Mouse (Mus musculus) heart, embryonic 15.5 days (tissue): ENCODE data around the gene Vrk2. TPM values are rescaled to one million over a fixed set of nuclear protein-coding genes. Genes with fewer than 3 reads are reported as not detected.
A peak's percentile ranks its signal among the peaks of the same experiment; 100 is the strongest.

Experiments used
- ATAC-seq: fragments of 200-750 bp; cut with Nextera tagmentation; replicated peaks from 2 replicates; pipeline ENCODE4 v1.8.0; 2017; ENCODE audit warnings: low read depth, moderate TSS enrichment; ENCODE audit not compliant: insufficient number of reproducible peaks, insufficient read depth, low FRiP score
- H3K27ac ChIP-seq: fragments of 300-500 bp; sonication (generic); 2 replicates; pipeline ENCODE4 v1.5.1; 2015; ENCODE audit warnings: mild to moderate bottlenecking, inconsistent platforms
- H3K27me3 ChIP-seq: fragments of 300-500 bp; sonication (generic); 2 replicates; pipeline ENCODE4 v1.6.1; 2015; ENCODE audit warnings: inconsistent platforms
- H3K36me3 ChIP-seq: fragments of 300-500 bp; sonication (generic); 2 replicates; pipeline ENCODE4 v1.6.1; 2015; ENCODE audit warnings: mild to moderate bottlenecking, inconsistent platforms
- H3K4me1 ChIP-seq: fragments of 300-500 bp; sonication (generic); replicated peaks from 2 replicates; pipeline ENCODE4 v1.6.1; 2015; ENCODE audit warnings: inconsistent platforms
- H3K4me2 ChIP-seq: fragments of 300-500 bp; sonication (generic); 2 replicates; pipeline ENCODE4 v1.6.1; 2015; ENCODE audit warnings: inconsistent platforms, mild to moderate bottlenecking, moderate library complexity
- H3K4me3 ChIP-seq: fragments of 300-500 bp; sonication (generic); 2 replicates; pipeline ENCODE4 v1.5.1; 2015; ENCODE audit warnings: mild to moderate bottlenecking, inconsistent platforms
- H3K9ac ChIP-seq: fragments of 300-500 bp; sonication (generic); 2 replicates; pipeline ENCODE4 v1.6.1; 2015; ENCODE audit warnings: mild to moderate bottlenecking, inconsistent platforms
- H3K9me3 ChIP-seq: fragments of 300-500 bp; sonication (generic); replicated peaks from 2 replicates; pipeline ENCODE4 v1.6.1; 2016; ENCODE audit warnings: inconsistent platforms
- WGBS: fragments of 180-500 bp; shearing (Covaris S2); methylation state at CpG from one replicate; pipeline ENCODE4 v1.1.7; 2015; ENCODE audit warnings: mixed read lengths; 5-methylcytosine and 5-hydroxymethylcytosine counted together
- polyA plus RNA-seq: library from polyadenylated mRNA; unstranded; fragments of >200 nt; fragmentation: Nextera tagmentation; extraction: Ambion mirVana; gene quantifications from 2 replicates; pipeline ENCODE4 v1.2.1, GENCODE M21; 2015

Gene Vrk2
- polyA plus RNA-seq: 14.7 and 15.5 TPM in 2 replicates

DNA sequence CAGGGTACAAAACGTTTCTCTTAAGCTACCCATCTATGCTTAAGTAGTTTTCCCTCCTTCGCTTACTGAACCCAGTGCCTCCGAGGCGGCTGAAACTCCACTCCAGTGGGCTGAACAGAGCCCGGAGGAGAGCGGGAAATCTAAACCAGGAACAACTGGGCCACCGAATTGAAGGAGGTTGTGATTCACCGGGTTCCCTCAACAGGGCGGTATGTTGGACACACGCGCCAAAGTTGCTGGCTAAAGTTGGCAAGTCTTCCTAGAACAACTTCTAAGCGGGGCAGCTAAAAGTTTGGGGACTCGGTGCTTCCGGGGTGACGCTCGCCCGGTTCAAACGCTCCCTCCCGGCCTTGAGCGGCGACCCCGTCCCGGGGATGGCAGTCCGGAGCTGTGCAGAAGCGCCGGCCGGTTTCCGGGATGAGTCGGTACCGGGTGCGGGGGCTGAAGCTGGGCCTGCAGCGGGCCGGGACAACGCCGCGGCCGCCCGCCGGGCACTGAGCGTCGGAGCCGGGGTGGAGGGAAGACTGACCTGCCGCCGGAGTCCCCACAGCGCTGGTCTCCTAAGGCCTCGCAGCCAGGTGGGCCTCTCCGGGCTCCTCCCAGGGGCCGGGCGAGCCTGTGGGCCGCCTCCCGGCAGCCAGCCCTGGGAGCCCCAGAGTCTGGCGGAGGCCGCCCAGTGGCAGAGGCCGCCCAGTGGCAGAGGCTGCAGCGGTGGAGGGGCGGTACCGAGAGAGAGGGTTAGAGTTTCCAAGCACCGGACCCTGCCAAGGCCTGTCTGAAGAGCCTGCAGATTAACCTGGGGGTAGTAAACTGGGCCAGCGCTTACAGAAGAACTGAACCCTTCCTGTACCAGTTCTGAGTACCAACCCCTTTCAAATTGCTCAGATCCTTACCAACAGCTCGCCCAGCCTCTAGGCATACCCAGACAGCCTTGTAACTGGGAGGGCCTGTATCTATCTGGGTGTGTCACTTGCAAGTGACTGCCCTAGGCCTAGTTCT, at the start of gene Vrk2, which contains the start of gene Gm6899:
Gene Vrk2, minus strand, starts transcription at position 939 of the 999 bp plus-strand sequence.
Gene Gm6899, plus strand, starts transcription at position 181 of the 999 bp plus-strand sequence.
- H3K9me3 ChIP-seq: no peaks in the 10 kb centered on the region
- H3K4me1 ChIP-seq: peaks cover 10% of the 10 kb centered on the region
- peak within 1 kb of the TSS; percentile 90 for H3K27ac ChIP-seq
- no peaks in the 10 kb centered on the region for H3K36me3 ChIP-seq
- under 1% methylated on average over 52 of the region's 60 CpGs for WGBS
- peak within 1 kb of the TSS; percentile 82 for H3K9ac ChIP-seq
- peak within 1 kb of the TSS; percentile 96 for H3K4me3 ChIP-seq
- H3K4me2 ChIP-seq: peak within 1 kb of the TSS; percentile 75
- peak; percentile 99 for ATAC-seq
- H3K27me3 ChIP-seq: no peaks in the 10 kb centered on the region

GRCm38 (mm10) chr11:26642141-26642540, 48.3 kb upstream of the Vrk2 start:
- WGBS: 71% methylated on average over 1 of the region's 1 CpGs
- Histone ChIP-seq H3K9ac (no peak overlapping the region), H3K36me3 (no peaks in the 10 kb centered on the region), H3K27me3 (no peaks in the 10 kb centered on the region), H3K27ac (no peak overlapping the region), H3K9me3 (no peaks in the 10 kb centered on the region), H3K4me2 (no peak overlapping the region), H3K4me3 (no peak overlapping the region), H3K4me1 (no peaks in the 10 kb centered on the region)
- ATAC-seq: no peak

GRCm38 (mm10) chr11:26640314-26640785, 46.6 kb upstream of the Vrk2 start:
- no peak overlapping the region for H3K4me2 ChIP-seq
- WGBS: 58% methylated on average over 8 of the region's 8 CpGs
- no peak for ATAC-seq
- H3K27ac ChIP-seq: no peak overlapping the region
- no peak overlapping the region for H3K4me3 ChIP-seq
- H3K9ac ChIP-seq: no peak overlapping the region
- H3K36me3 ChIP-seq: no peaks in the 10 kb centered on the region
- no peaks in the 10 kb centered on the region for H3K9me3 ChIP-seq
- no peaks in the 10 kb centered on the region for H3K27me3 ChIP-seq
- H3K4me1 ChIP-seq: no peaks in the 10 kb centered on the region

DNA sequence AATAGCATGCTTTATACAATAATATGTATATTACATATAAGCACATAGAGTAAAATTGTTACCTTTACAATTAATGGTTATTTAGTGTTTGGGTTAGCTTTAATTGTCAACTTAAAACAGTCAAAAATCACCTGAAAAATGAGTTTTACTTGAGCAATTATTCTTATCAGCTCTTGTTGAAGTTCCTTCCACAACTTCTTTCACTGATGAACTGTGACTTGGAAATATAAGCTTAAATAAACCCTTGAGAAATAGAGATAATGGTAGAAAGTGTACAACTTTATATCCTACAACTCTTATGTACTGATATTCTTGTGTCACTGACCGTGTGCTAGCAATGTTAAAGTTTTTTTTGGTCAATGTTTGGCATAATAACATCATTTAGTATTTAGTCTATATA, 42.4 kb upstream of the Vrk2 start:
- H3K4me1 ChIP-seq: no peaks in the 10 kb centered on the region

DNA sequence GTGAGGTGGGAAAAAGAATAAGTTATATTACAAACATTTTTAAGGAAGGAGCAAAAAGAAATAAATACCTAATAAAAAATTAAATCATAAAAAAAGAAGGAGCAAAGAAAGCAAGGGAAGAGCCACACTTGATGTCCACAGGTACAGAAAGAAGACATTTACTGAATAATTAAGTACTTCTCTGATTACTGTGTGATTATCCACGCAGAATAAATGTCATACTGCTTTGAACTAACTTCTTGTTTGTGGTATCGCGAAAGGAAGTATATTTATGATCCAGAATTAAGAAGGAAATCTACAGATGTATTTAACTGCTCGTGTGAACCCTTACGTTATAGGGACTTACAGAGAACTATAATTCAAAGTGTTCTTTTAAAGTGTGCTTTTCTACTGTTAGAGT, 28.9 kb upstream of the Vrk2 start:
- no peak overlapping the region for H3K9ac ChIP-seq
- no peaks in the 10 kb centered on the region for H3K36me3 ChIP-seq
- no peak overlapping the region for H3K4me2 ChIP-seq
- H3K4me3 ChIP-seq: no peak overlapping the region
- no peaks in the 10 kb centered on the region for H3K9me3 ChIP-seq
- no peak for ATAC-seq
- no peaks in the 10 kb centered on the region for H3K4me1 ChIP-seq
- WGBS: 80% methylated on average over 5 of the region's 5 CpGs
- no peak overlapping the region for H3K27ac ChIP-seq
- no peaks in the 10 kb centered on the region for H3K27me3 ChIP-seq

More for the DNA sequence above, 42.4 kb upstream of the Vrk2 start:
- no peak overlapping the region for H3K4me2 ChIP-seq
- H3K36me3 ChIP-seq: no peaks in the 10 kb centered on the region
- ATAC-seq: no peak
- H3K4me3 ChIP-seq: no peak overlapping the region
- H3K27me3 ChIP-seq: no peaks in the 10 kb centered on the region
- no peak overlapping the region for H3K27ac ChIP-seq
- H3K9me3 ChIP-seq: no peaks in the 10 kb centered on the region
- WGBS: 70% methylated on average over 1 of the region's 1 CpGs
- H3K9ac ChIP-seq: no peak overlapping the region

DNA sequence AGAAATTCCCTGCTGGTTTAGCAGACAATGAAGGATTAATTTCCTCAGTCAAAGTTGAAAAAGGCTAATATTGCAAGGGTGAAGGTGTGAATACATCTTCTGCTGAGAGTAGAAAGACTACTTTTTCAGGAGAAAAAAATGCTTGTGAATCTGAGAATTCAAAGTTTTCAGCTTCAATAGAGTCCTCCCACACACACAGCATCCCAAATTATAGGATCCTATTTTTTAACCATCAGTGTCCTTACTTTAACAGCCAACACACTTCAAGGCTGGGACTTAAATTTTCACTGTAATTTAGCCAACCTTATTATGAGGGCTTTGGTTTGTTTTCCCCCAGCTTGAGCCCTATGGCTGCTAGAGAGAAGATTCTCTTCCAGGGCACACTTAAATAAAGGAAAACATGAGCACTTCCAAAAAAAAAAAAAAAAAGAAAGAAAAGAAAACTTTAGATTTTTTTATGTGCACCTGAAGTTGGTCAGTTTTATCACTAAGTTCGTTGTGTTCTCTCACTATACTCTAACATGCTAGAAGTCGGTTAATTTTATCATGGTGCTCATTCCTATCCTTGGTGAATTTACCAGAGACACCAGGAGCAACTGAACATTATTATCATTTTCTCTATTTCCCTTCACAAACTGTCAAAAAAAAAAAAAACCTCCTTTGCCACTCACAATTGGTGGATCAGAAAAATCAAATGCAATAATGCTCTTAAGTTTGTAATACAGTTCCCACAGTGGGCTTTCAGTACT, 24.9 kb upstream of the Vrk2 start:
- H3K36me3 ChIP-seq: no peaks in the 10 kb centered on the region
- no peak for ATAC-seq
- H3K4me2 ChIP-seq: no peak overlapping the region
- no peak overlapping the region for H3K27ac ChIP-seq
- no peak overlapping the region for H3K9ac ChIP-seq
- no peaks in the 10 kb centered on the region for H3K27me3 ChIP-seq
- 76% methylated on average over 2 of the region's 2 CpGs for WGBS
- no peak overlapping the region for H3K4me3 ChIP-seq
- no peaks in the 10 kb centered on the region for H3K4me1 ChIP-seq
- no peaks in the 10 kb centered on the region for H3K9me3 ChIP-seq

DNA sequence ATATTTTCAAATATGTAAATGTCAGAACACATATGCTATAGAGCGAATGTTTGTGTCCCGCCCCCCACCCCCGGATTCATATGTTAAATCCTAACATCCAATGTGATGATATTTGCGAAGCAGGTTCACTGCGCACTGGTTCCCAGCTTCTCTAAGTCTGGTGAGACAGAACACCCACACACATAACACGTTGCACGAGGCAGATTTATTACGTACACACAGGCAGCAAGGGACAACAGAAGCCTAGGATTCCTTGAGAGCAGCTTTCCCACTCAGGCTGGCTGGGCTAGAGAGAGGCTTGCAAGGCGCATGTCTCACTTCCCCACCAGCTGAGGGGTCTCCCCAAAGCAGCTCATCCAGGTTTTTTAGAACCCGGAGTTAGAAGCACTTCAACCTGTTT, 15.0 kb upstream of the Vrk2 start:
- Histone ChIP-seq H3K27ac (no peak overlapping the region), H3K36me3 (no peaks in the 10 kb centered on the region), H3K9ac (no peak overlapping the region), H3K4me3 (no peak overlapping the region), H3K27me3 (no peaks in the 10 kb centered on the region), H3K4me2 (no peak overlapping the region), H3K9me3 (no peaks in the 10 kb centered on the region), H3K4me1 (0 out of 2 replicates have a peak, but pooled peaks cover 2% of the 10 kb centered on the region)
- ATAC-seq: no peak
- 71% methylated on average over 10 of the region's 10 CpGs for WGBS

DNA sequence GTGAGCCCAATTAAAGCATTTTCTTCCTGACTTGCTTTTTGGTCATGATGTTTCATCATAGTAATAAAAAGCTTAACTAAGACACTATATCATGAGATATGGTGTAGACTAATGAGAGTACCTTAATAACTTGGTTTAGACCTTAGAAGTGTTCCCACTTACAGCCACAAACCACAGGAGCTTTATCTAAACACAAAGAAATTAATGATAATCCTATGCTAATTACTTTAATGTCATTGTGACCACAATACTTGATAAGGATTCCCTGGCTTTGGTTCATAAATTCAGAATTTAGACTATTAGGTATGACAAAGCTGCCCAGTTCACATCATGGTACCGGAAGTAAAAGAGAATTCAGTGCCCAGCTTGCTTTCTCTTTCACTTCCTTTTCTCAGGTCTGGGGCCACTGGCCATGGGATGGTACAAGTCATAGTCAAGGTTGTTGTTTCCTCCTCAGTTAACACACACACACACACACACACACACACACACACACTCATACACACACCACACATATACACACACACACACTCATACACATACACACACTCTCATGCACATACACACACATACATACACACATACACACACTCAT, 10.4 kb upstream of the Vrk2 start:
- ATAC-seq: no peak
- Histone ChIP-seq H3K27me3 (no peaks in the 10 kb centered on the region), H3K36me3 (no peaks in the 10 kb centered on the region), H3K9ac (no peak overlapping the region), H3K4me2 (no peak overlapping the region), H3K4me3 (no peak overlapping the region), H3K9me3 (no peaks in the 10 kb centered on the region), H3K4me1 (0 out of 2 replicates have a peak, but pooled peaks cover 2% of the 10 kb centered on the region), H3K27ac (no peak overlapping the region)
- WGBS: 93% methylated on average over 1 of the region's 1 CpGs

DNA sequence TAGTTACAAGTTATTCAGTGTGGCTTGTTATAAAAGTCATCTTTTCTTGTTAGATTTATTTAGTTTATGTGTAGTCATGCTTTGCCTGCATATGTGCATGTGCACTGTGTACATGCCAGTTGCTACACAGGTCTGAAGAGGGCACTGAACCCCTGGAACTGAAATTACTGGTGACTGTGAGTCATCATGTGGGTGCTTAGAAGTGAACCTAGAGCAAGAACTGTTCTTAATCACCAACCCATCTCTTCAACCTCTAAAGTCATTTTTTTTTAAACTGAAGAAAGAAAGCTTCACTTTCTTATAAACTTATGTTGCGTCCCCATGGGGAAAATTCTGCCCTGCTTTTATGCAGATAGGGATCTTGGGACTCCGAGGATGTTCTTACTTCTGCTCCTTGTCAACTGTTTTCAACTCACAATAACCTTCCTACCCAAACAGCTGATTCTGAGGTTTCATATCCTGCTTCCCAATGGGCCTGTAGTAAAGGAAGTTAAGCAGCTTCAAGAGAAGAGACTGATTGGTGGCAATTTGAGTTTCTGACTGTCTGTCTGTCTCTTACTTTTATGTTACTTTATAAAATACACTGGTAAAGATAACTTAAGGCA, 7.9 kb upstream of the Vrk2 start:
- H3K9me3 ChIP-seq: no peaks in the 10 kb centered on the region
- no peak overlapping the region for H3K4me3 ChIP-seq
- no peak overlapping the region for H3K9ac ChIP-seq
- no peaks in the 10 kb centered on the region for H3K36me3 ChIP-seq
- no peak for ATAC-seq
- WGBS: 60% methylated on average over 2 of the region's 2 CpGs
- no peak overlapping the region for H3K27ac ChIP-seq
- H3K4me2 ChIP-seq: no peak overlapping the region
- H3K4me1 ChIP-seq: no peaks in the 10 kb centered on the region
- H3K27me3 ChIP-seq: no peaks in the 10 kb centered on the region

DNA sequence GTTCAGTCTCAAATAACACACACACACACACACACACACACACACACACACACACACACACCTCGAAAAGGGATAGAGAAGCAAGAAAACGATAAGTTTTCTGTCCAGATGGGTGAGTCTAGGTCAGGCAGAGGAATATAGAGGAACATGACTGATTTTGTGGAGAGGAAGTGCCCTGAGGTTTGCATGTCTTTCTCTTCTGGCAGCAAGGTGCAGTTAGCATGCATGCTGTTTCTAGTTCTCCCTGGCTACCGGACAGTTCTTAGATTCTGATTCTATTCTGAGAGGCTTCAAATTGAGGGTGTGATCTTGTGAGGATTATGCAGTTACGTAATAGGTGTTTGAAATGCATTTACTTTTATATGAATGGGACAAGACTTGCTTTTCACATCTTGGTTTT, 6.9 kb upstream of the Vrk2 start:
- Histone ChIP-seq H3K4me1 (no peaks in the 10 kb centered on the region), H3K27me3 (no peaks in the 10 kb centered on the region), H3K9ac (no peak overlapping the region), H3K4me3 (no peak overlapping the region), H3K9me3 (no peaks in the 10 kb centered on the region), H3K27ac (no peak overlapping the region), H3K4me2 (no peak overlapping the region), H3K36me3 (no peaks in the 10 kb centered on the region)
- WGBS: 67% methylated on average over 4 of the region's 4 CpGs
- ATAC-seq: no peak

DNA sequence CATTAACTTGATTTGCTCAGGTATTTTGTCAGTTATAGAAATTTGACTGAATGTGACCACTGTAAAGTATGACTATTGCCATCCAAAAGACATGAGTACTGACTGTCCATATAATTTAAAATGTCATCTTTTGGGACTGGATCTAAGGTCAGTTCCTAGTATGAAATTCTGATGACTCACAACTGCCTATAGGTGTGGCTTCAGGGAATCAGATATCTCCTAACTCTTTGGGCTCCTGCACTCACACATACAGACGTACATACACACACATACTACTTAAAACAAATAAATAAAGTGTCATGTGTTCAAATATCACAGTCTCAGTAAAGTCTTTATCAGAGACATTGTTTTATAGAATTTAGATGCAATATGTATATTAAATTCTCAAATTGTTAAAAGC, 5.1 kb upstream of the Vrk2 start:
- Histone ChIP-seq H3K27ac (no peak overlapping the region), H3K27me3 (no peaks in the 10 kb centered on the region), H3K9me3 (no peaks in the 10 kb centered on the region), H3K4me1 (peaks cover under 1% of the 10 kb centered on the region; the same call in 1 of the 2 replicates), H3K4me3 (no peak overlapping the region), H3K9ac (no peak overlapping the region), H3K4me2 (no peak overlapping the region), H3K36me3 (no peaks in the 10 kb centered on the region)
- WGBS: 72% methylated on average over 1 of the region's 1 CpGs
- no peak for ATAC-seq
